Mouse (Mus musculus): ENCODE results near the gene Tmem59l. TPM values are rescaled to one million over a fixed set of nuclear protein-coding genes. Genes with fewer than 3 reads are reported as not detected.

Tmem59l gene
- polyA plus RNA-seq, 1 experiment: not detected

DNA sequence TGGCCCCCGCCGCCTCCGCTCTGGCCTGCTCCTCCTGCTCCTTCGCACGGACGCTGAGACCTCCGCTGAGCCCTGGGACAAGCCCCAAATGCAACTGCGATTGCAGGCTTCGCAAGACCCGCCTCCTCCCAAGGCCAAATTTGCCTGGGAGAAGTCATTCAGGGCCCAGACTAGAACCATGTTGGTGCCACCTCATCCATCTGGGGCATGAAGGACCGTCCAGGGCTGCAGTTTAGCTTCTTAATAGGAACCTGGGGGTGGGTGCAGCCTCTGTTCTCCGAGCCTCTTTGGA is 8.6 kb upstream of the Tmem59l start:
- TF ChIP-seq GATA1 (IDR thresholded peaks at IDR 0.05; ENCODE audit: low read length): no peak

DNA sequence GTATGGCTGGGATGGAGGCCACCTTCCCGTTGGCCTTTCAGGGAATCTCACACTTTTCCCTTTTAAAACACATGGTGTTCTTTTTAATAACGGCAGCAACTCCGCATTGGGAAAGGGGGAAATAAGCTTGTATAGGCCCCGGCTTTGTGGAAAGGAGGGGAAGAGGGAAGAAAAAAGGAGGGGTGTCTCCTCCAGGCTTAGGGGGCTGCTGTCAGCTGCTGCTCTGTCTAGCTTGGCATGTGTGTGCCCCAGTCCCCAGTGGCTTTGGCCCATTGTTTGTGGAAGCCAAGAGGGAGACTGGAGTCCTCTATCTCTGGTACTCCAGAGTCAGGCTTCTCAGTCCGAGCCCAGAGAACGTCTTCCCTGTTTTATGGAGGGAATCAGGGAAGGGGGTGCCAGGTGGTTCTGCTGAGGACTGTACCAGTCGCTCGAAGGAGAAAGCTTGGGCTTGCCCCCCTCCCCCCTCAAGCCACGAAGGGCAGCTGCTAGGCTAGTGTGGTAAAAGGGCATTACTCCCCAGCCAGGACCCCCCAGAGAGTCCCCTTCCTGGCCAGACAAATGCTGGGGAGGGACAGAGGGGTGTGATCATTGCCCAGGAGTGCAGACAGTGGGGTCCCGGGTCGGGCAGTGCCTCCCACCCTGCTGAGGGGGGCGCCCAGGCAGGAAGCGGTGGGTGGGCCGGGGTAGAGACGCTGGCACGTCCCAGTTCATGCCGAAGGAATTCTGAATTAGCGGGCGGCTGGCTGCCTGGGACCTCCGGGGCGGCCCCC is 8.0 kb upstream of the Tmem59l start:
- no peak for TF ChIP-seq GATA1 (IDR thresholded peaks at IDR 0.05; ENCODE audit: low read length)

DNA sequence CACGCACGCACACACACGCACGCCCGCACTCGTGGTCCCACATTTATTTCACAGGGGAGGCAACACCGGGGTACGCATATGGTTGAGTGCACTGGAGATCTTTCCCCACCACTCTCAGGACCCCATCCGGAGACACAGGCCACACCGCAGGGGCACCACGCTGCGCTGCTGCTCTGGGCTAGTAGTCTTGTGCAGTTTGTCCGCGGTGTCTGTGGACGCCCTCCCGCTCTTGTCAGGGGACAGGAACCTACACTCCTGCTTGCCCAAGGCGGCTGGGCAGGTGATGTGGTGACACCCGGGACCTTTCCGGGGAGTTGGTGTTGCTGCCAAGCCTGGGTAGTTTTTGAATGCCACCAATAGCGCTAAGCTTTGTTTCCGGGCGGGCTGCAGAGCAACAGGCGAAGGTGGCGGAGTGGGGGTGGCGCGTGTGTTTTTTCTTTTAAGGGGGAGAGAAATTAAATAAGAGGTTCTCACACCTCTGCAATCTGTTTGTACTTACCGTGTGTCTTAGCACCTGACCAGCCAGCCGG is 7.3 kb upstream of the Tmem59l start:
- TF ChIP-seq GATA1 (IDR thresholded peaks at IDR 0.05; ENCODE audit: low read length): no peak

DNA sequence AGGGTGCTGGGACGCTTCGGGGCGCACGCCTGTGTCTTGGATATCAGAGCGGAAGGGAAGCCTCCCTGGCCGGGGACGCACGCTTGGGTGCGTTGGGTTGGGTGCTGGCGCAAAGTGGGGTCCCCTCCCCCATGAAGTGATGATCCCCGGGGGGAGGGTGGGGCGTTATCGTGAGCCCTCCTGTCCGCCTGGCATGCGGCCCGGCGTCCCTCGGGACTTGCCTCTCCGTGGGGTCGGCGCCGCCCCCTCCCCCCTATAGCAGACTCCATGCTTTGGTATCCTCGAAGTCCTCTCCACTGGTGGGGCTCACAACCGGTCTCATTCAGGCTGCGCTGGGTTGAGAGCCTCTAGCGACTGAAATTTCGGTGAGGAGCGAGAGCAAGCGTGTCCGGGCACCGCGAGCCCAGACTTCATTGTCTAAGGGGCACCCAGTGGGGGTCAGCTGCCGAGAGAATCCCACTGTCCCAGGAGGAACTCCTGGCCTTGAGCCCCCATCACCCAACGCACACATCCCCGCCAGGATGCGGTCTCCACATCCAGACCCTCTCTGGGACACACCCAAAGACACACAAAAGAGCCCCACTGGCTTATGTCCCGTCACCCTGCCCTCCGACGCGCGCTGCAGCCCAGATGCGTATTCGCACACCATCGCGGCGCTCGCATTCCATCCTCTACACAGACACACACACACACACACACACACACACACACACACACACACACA is 6.7 kb upstream of the Tmem59l start:
- no peak for TF ChIP-seq GATA1 (IDR thresholded peaks at IDR 0.05; ENCODE audit: low read length)

DNA sequence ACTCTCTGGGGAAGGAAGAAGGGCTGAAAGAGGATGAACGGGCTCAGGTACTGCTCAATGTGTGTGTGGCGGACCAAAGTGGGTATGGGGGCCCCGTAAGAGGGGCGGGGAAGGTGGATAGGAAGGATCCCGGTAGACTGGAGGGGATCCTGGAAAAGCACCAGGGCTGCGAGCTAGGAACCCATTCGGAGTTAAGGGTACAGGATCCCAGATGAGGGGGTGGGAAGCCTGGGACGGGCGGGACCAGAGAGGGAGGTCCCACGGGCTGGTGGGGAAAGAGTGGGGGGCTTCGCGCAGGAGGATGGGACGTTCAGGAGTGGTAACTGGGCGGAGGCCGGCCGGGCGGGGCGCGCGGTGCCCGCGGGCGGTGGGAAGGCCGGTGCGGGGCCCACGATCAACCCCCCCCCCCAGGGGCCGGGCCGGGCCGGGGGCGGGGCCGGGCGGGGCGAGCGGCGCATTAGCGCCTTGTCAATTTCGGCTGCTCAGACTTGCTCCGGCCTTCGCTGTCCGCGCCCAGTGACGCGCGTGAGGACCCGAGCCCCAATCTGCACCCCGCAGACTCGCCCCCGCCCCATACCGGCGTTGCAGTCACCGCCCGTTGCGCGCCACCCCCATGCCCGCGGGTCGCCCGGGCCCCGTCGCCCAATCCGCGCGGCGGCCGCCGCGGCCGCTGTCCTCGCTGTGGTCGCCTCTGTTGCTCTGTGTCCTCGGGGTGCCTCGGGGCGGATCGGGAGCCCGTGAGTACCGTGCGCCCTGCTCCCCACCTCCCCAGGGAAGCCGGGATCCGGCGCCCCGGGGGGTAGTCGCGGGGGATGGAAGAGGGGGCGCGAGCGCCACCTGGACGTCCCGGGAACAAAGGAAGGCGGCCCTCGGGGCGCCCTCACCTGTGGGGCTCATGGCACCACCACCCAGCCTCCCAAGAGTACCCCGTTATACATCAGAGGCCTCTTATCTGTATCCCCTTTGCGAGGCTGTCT is 5.8 kb upstream of the Tmem59l start, which contains the start of gene Crlf1:
Gene Crlf1, plus strand, starts transcription at position 495 of the 977 bp plus-strand sequence.
- TF ChIP-seq GATA1 (IDR thresholded peaks at IDR 0.05; ENCODE audit: low read length): no peak

DNA sequence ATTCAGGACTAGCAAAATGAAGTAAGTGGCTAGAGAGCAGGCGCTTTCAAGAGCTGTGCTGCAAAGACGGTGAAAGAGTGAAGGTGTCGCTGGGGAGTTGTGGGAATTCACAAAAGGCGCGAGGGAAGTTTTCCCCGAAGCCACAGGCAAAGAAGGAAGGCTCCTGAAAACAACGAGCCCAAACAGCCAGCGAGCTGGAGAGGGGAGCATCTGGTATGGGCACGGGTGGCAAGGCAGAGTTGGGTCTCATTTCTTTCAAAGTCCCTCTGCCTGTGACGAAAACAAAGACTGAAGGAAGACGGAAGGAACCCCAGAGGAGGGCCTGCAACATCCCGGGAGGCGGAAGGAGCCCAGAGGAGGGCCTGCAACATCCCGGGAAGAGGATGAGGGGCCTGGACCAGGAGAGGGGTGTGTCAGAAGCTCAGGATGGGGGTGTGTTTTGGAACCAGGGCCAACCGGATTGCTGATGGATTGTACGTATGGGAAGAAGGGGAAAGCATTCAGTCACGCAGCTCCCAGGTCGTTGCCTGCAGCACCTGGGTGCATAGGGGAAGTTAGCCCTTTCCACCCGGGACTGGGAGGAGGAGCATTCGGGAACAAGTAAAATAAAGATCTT is 3.8 kb upstream of the Tmem59l start:
- no peak for TF ChIP-seq GATA1 (IDR thresholded peaks at IDR 0.05; ENCODE audit: low read length)

DNA sequence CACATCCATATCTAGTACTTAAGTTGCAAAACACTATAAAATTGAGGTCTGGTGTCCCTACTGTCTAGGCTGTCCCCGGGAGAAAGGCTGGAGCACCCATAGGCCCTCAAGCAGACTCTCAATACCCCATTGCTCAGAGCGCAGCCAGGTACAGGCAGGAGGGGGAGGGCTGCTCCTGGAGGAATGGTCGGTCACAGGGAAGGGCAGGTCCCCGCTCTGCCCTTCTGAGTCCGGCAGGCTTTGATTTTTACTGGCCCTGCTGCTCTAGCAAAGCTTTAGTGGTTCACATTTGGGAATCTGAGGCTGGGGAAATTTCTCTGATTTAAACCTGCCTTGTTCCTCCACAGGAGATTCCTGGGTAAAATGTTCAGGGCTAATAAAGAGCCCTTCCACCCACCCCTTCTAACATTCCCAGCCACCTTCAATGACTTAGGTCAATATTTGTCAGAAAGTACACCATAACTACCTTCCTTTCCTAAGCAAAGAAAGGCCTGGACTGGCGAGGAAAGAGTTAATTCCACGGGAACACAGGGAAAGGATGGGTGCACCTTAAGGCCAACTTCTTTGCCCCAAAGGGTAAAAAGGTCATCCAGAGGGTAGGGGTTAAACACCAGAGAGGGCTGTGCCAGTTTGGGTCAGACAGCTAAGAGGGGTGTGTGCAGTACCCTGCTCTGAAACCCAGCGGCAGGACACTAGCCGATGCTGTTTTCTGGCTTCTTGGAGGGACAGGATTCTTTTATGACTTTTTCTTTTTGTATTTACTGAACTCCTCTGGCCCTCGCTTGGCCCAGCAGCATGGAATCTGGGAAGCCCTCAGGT is 3.1 kb upstream of the Tmem59l start:
- no peak for TF ChIP-seq GATA1 (IDR thresholded peaks at IDR 0.05; ENCODE audit: low read length)

DNA sequence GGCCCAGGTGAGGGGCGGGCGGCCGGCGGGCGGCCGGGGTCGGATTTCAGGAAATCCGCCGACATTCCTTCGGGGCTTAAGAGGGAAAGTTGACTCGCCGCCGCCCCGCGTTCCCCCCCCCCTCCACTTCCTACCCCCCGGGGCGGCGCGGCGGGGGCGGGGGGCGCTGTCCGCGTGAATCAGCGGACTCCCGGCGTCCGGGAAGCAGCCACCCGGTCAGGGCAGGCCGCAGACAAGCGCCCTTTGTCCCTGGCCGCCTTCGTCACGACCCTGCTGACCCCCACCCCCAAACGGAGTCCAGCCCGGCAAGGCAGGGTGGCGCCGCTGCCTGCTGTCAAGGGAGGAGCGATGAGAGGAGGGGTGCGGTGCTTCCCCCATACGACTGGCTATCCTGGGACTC is 2.4 kb upstream of the Tmem59l start:
- no peak for TF ChIP-seq GATA1 (IDR thresholded peaks at IDR 0.05; ENCODE audit: low read length)

DNA sequence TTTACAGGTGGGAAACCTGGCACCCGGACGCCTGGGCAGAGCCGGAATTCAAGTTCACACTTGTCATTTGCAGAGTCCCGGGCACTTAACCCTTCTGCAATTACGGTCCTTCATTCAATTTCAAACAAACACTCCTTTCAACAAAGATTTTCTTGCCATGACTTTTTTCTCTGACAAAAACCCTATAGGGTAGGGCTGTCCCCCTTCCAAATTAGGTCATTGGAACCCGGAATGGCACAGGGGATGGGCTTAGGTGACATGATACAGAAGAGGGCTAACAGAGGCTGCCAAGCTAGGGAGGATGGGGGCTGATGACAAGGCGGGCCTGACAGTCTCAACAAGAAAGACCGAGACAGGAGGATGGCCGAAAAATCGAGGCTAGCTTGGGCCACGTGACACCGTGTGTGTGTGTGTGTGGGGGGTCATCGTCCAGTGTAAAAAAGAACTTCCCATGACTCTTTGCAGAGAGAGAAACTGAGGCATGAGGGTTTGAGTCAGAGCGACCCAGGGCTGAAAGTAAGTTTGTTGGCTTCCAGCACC is 1.8 kb upstream of the Tmem59l start:
- TF ChIP-seq GATA1 (IDR thresholded peaks at IDR 0.05; ENCODE audit: low read length): no peak

DNA sequence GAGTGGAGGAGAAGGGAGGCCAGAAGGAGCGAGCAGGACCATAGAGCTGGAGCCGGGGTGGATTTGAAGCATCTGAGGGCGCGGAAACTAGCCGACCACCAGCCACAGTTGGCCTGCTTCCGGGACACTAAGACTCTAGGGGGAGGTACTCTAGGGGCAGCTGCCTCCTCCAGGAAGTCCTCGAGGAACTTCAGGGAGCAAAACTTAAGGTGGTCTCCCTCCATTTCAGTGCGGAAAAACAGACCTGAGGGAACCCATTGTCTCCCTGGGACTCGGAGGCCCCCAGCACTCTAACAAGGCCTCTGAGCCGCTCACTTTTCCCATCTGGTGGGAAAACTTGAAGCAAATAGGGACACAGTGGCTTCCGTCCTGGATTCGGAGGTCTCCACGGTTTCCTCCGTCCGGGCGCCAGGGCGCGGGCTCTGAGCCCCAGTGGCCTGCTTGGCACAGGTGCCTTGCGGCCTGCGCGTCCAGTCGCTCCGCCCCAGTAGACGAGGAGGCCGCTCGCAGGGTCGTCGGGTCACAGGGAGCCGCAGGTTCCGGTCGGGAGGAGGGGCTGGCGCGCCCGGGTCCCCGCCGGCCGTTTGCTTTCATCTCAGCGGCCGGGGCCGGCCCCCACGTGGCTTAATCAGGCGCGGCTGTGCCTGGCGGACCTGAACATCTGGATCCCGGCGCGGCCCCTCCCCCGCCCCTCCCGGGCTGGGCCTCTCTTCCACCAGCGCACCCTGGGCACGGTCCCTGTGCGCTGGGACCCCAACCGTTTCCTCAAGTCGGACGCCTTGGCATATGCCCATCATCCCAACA is 1.0 kb upstream of the Tmem59l start:
- no peak for TF ChIP-seq GATA1 (IDR thresholded peaks at IDR 0.05; ENCODE audit: low read length)

DNA sequence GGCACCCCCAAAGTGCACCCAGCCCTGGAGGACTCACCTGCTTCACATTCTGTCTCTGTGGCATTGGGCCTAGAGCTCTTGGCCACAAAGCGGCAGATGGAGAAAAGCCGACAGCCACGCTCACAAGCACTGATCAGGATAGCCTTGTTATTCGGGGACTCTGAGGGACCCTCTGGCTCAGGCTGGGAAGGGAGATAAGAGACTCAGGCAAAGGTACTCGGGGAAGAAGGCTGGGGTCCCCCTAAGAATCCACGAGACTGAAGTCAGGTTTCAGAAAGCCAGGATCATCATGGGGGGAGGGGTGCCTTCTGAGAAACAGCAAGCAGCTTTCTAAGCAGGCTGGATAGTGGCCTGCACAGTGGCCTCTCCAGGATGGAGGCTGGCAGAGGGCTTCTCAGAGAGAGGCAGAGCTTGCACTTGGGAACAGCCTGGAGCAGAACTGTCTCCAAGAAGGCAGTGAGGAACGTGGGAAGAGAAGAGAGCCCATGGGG is 922 bp downstream of the Tmem59l start:
- no peak for TF ChIP-seq GATA1 (IDR thresholded peaks at IDR 0.05; ENCODE audit: low read length)

DNA sequence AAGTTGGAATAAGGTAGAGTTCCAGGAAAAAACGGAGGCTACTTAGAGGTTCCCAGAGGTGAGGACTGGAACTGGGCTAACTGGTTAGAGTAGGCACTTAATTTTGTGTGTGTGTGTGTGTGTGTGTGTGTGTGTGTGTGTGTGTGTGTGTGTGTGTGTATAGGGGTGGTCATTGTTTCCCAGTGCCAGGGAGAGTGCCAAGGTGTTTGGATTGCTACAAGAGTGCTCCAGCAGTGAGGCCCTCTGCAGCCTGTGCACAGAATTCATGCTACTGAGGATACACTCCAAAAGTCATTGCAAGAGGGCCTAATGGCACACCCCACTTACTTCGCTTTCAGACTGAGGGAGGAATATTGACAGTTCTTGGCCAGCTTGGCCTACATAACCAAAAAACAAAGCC is 4.2 kb downstream of the Tmem59l start:
- no peak for TF ChIP-seq GATA1 (IDR thresholded peaks at IDR 0.05; ENCODE audit: low read length)

DNA sequence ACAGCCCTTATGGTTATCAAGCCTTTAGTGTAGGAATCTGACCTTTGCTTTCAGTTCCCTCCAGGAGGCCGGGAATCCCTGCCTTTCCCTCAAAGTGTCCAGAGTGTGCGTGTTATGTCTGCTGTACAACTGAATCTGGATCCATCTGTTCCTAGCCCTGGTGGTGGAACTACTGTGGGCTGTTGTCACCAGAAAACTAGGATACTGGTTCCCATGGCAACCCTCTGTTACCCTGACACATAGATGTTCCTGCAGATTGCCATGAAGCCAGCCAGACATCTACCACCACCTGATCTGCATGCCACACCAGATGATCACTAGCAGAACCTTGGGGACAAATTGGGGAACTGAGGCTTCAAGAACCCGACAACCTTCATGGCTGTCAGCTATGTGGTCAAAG is 5.2 kb downstream of the Tmem59l start:
- no peak for TF ChIP-seq GATA1 (IDR thresholded peaks at IDR 0.05; ENCODE audit: low read length)

All from G1E-ER4 (cell line).